ENCODE assay signal across 24 mouse cellular contexts in genomic region chr1:193142517-193143062, GRCm38 (mm10). TPM values are rescaled to one million over a fixed set of nuclear protein-coding genes. Genes with fewer than 3 reads are reported as not detected.
DNase-seq lines count a peak whose midpoint lies in the region; ATAC-seq lines count a peak whose summit lies in the region.
"Had no signal": no experiment of that assay in that cellular context is flagged by ENCODE, and none has a peak within 500 bp of the region (broad histone marks: within the 10 kb centered on the region; RNA-seq: fewer than 3 reads in every experiment).

No protein-coding gene starts in this region.

- intact Hi-C loops in left cerebral cortex, postnatal 36 days (cut with DNase I) = no loop called here

- ATAC-seq in common myeloid progenitor, adult 5-6 weeks (replicated peaks; ENCODE audit: low read depth, poor library complexity, severe bottlenecking) = peak; percentile 42
- ATAC-seq in embryonic facial prominence, embryonic 15.5 days (ENCODE audit: insufficient number of reproducible peaks, low FRiP score, low TSS enrichment, low read depth) = no peak
- no peak for ATAC-seq in midbrain, embryonic 13.5 days
- ATAC-seq: CD4-positive, CD25-positive, alpha-beta regulatory T cell, adult 4 months; forebrain, embryonic 16.5 days; hindbrain, embryonic 16.5 days; inflammation-experienced regulatory T-cells, adult 6 months had no signal

- no peak overlapping the region for H3K4me3 ChIP-seq in embryonic facial prominence, embryonic 15.5 days (replicated peaks)
- no peak overlapping the region for H3K4me3 ChIP-seq in midbrain, embryonic 13.5 days (replicated peaks)
- H3K4me3 ChIP-seq: forebrain, embryonic 12.5 days; heart, adult 2 months; heart, embryonic 15.5 days; hindbrain, embryonic 12.5 days had no signal

- no peaks in the 10 kb centered on the region for H3K36me3 ChIP-seq in embryonic facial prominence, embryonic 15.5 days
- no peaks in the 10 kb centered on the region for H3K36me3 ChIP-seq in midbrain, embryonic 13.5 days
- H3K36me3 ChIP-seq: forebrain, embryonic 12.5 days; G1E; heart, embryonic 15.5 days; hindbrain, embryonic 12.5 days had no signal

- no peaks in the 10 kb centered on the region for H3K9me3 ChIP-seq in embryonic facial prominence, embryonic 15.5 days (replicated peaks)
- no peaks in the 10 kb centered on the region for H3K9me3 ChIP-seq in midbrain, embryonic 13.5 days
- H3K9me3 ChIP-seq: forebrain, embryonic 12.5 days; G1E; heart, embryonic 15.5 days; hindbrain, embryonic 12.5 days had no signal

- H3K4me1 ChIP-seq in embryonic facial prominence, embryonic 15.5 days = peaks cover 28% of the 10 kb centered on the region; the same call in 1 of the 2 replicates
- H3K4me1 ChIP-seq in midbrain, embryonic 13.5 days (replicated peaks) = no peaks in the 10 kb centered on the region
- H3K4me1 ChIP-seq: forebrain, embryonic 12.5 days; heart, embryonic 15.5 days had no signal

- H3K4me2 ChIP-seq in embryonic facial prominence, embryonic 15.5 days (replicated peaks) = no peak overlapping the region
- no peak overlapping the region for H3K4me2 ChIP-seq in midbrain, embryonic 13.5 days (replicated peaks)
- H3K4me2 ChIP-seq: forebrain, embryonic 12.5 days; heart, embryonic 11.5 days; heart, embryonic 15.5 days; hindbrain, embryonic 12.5 days had no signal

- no peaks in the 10 kb centered on the region for H3K27me3 ChIP-seq in embryonic facial prominence, embryonic 15.5 days
- H3K27me3 ChIP-seq in midbrain, embryonic 13.5 days = no peaks in the 10 kb centered on the region
- H3K27me3 ChIP-seq: heart, embryonic 15.5 days had no signal

- WGBS in embryonic facial prominence, embryonic 15.5 days = 57% methylated on average over 8 of the region's 8 CpGs
- 92% methylated on average over 8 of the region's 8 CpGs for WGBS in midbrain, embryonic 13.5 days

- peak; percentile 47 for DNase-seq in thymus, postnatal 0 days (ENCODE audit: low spot score)
- peak; percentile 55 for DNase-seq in thymus, postnatal 4 days
- no peak for DNase-seq in testis, postnatal 10 days (ENCODE audit: low spot score)
- no peak for DNase-seq in left cerebral cortex, postnatal 36 days (ENCODE audit: low spot score in 2 of 2)
- DNase-seq: adrenal gland, postnatal 14 days; B cell, adult 2 months; cerebellum, adult 11-12 months; cerebellum, adult 9-10 months; cerebellum, postnatal 25 days; gastrocnemius, postnatal 14 days; heart, adult 2 months; heart, postnatal 14 days had no signal

- H3K27ac ChIP-seq in embryonic facial prominence, embryonic 15.5 days (replicated peaks) = peak overlapping the region; percentile 1
- H3K27ac ChIP-seq in midbrain, embryonic 13.5 days = no peak overlapping the region
- H3K27ac ChIP-seq: forebrain, embryonic 12.5 days; heart, adult 2 months; heart, embryonic 15.5 days; hindbrain, embryonic 12.5 days had no signal

- no peak overlapping the region for H3K9ac ChIP-seq in embryonic facial prominence, embryonic 15.5 days
- no peak overlapping the region for H3K9ac ChIP-seq in midbrain, embryonic 13.5 days (replicated peaks)
- H3K9ac ChIP-seq: forebrain, embryonic 12.5 days; heart, embryonic 15.5 days; hindbrain, embryonic 12.5 days had no signal

RNA-seq across cellular contexts. Expression of gene Irf6, which starts 10.3 kb away (rescaled TPM):
- 1.0 and 1.6 TPM in 2 replicates for total RNA-seq in common myeloid progenitor, adult 5-6 weeks (2017)
- polyA plus RNA-seq in embryonic facial prominence, embryonic 15.5 days (2015; fragmentation: Nextera tagmentation; extraction: Ambion mirVana) = 51.2 and 56.7 TPM in 2 replicates
- 9.4 and 10.0 TPM in 2 replicates for polyA plus RNA-seq in thymus, postnatal 0 days (2015; fragmentation: Nextera tagmentation; extraction: Ambion mirVana)
- 0.62 and 0.74 TPM in 2 replicates for polyA plus RNA-seq in midbrain, embryonic 13.5 days (2015; fragmentation: Nextera tagmentation; extraction: Ambion mirVana)
- 1 to 10 TPM in 1 of 2 experiments, under 1 TPM in 1; 0.99 to 1.7 TPM for total RNA-seq in left cerebral cortex, postnatal 36 days (2021)

RNA-seq across cellular contexts. Expression of gene Diexf, which starts 12.5 kb away (rescaled TPM):
- 11.9 and 22.1 TPM in 2 replicates for total RNA-seq in common myeloid progenitor, adult 5-6 weeks (2017)
- polyA plus RNA-seq in embryonic facial prominence, embryonic 15.5 days (2015; fragmentation: Nextera tagmentation; extraction: Ambion mirVana) = 8.2 and 8.6 TPM in 2 replicates
- 10.2 and 12.9 TPM in 2 replicates for polyA plus RNA-seq in thymus, postnatal 0 days (2015; fragmentation: Nextera tagmentation; extraction: Ambion mirVana)
- 8.7 and 10.2 TPM in 2 replicates for polyA plus RNA-seq in midbrain, embryonic 13.5 days (2015; fragmentation: Nextera tagmentation; extraction: Ambion mirVana)
- total RNA-seq in left cerebral cortex, postnatal 36 days (2021) = 10 to 100 TPM; 14.3 to 20.4 TPM

RNA-seq across cellular contexts. Expression of gene A130010J15Rik, which starts 25.3 kb away (rescaled TPM):
- total RNA-seq in common myeloid progenitor, adult 5-6 weeks (2017) = 12.7 and 13.0 TPM in 2 replicates
- 15.3 and 15.9 TPM in 2 replicates for polyA plus RNA-seq in embryonic facial prominence, embryonic 15.5 days (2015; fragmentation: Nextera tagmentation; extraction: Ambion mirVana)
- polyA plus RNA-seq in thymus, postnatal 0 days (2015; fragmentation: Nextera tagmentation; extraction: Ambion mirVana) = 13.7 and 14.4 TPM in 2 replicates
- polyA plus RNA-seq in midbrain, embryonic 13.5 days (2015; fragmentation: Nextera tagmentation; extraction: Ambion mirVana) = 14.2 and 15.4 TPM in 2 replicates
- 1 to 10 TPM; 2.6 to 3.2 TPM for total RNA-seq in left cerebral cortex, postnatal 36 days (2021)

RNA-seq across cellular contexts. Expression of gene Traf3ip3, which starts 58.9 kb away (rescaled TPM):
- 36.7 and 65.1 TPM in 2 replicates for total RNA-seq in common myeloid progenitor, adult 5-6 weeks (2017)
- polyA plus RNA-seq in embryonic facial prominence, embryonic 15.5 days (2015; fragmentation: Nextera tagmentation; extraction: Ambion mirVana) = 23.6 and 31.4 TPM in 2 replicates
- 193 and 196 TPM in 2 replicates for polyA plus RNA-seq in thymus, postnatal 0 days (2015; fragmentation: Nextera tagmentation; extraction: Ambion mirVana)
- polyA plus RNA-seq in midbrain, embryonic 13.5 days (2015; fragmentation: Nextera tagmentation; extraction: Ambion mirVana) = 1.1 and 1.2 TPM in 2 replicates
- 1 to 10 TPM; 1.6 to 2.0 TPM for total RNA-seq in left cerebral cortex, postnatal 36 days (2021)

Comparison
In these comparisons a context has a peak if more than half of its experiments do, and no peak if none do; other contexts are left out.
1. DNase-seq: peak in thymus, postnatal 0 days (single experiment) and thymus, postnatal 4 days (single experiment); none in testis, postnatal 10 days (single experiment) and left cerebral cortex, postnatal 36 days (0 of 2).